In genomic region chr4:155107886-155108285, GRCm38 (mm10) we compare ENCODE assay signal across 19 mouse cellular contexts. TPM values are rescaled to one million over a fixed set of nuclear protein-coding genes. Genes with fewer than 3 reads are reported as not detected.
"Had no signal": no experiment of that assay in that cellular context is flagged by ENCODE, and none has a peak within 500 bp of the region (broad histone marks: within the 10 kb centered on the region; RNA-seq: fewer than 3 reads in every experiment).

No protein-coding gene starts in this region.

- DNase-seq: kidney, adult 8-10 months; kidney, postnatal 36 days; layer of hippocampus, adult 9-11 months; layer of hippocampus, postnatal 36 days; retina, postnatal 1 day; right cerebral cortex, postnatal 4 days; spleen, adult 18-20 months; thymus, adult 18-20 months; thymus, postnatal 14 days had no signal

- H3K4me2 ChIP-seq: intestine, embryonic 15.5 days; limb, embryonic 12.5 days; lung, embryonic 15.5 days; midbrain, embryonic 11.5 days; midbrain, embryonic 15.5 days; neural tube, embryonic 12.5 days had no signal

- H3K9me3 ChIP-seq: intestine, embryonic 15.5 days; limb, embryonic 12.5 days; lung, embryonic 15.5 days; midbrain, embryonic 15.5 days; neural tube, embryonic 12.5 days had no signal

- H3K4me3 ChIP-seq: intestine, embryonic 15.5 days; limb, embryonic 12.5 days; lung, embryonic 15.5 days; midbrain, embryonic 15.5 days; neural tube, embryonic 12.5 days had no signal

- H3K4me1 ChIP-seq: intestine, embryonic 15.5 days; midbrain, embryonic 15.5 days; neural tube, embryonic 12.5 days had no signal

- H3K36me3 ChIP-seq: intestine, embryonic 15.5 days; limb, embryonic 12.5 days; lung, embryonic 15.5 days; midbrain, embryonic 15.5 days; neural tube, embryonic 12.5 days had no signal

- H3K27me3 ChIP-seq: intestine, embryonic 15.5 days; limb, embryonic 12.5 days; lung, embryonic 15.5 days; midbrain, embryonic 15.5 days; neural tube, embryonic 12.5 days had no signal

- H3K27ac ChIP-seq: intestine, embryonic 15.5 days; lung, embryonic 15.5 days; midbrain, embryonic 15.5 days; neural tube, embryonic 12.5 days had no signal

- H3K9ac ChIP-seq: intestine, embryonic 15.5 days; limb, embryonic 12.5 days; lung, embryonic 15.5 days; midbrain, embryonic 15.5 days; neural tube, embryonic 12.5 days had no signal

- ATAC-seq: intestine, embryonic 15.5 days; midbrain, embryonic 15.5 days had no signal

RNA-seq across cellular contexts. Expression of gene Morn1, which starts 21.5 kb away (rescaled TPM):
- total RNA-seq: monocyte, adult 5-6 weeks had no signal

RNA-seq across cellular contexts. Expression of gene Plch2, which starts 51.3 kb away (rescaled TPM):
- total RNA-seq: liver, adult 2 months; megakaryocyte, adult 5-6 weeks; monocyte, adult 5-6 weeks; neutrophil, adult 5-6 weeks had no signal
